Mouse (Mus musculus) activated CD4-positive, CD25-positive, alpha-beta regulatory T cell, adult 4 months (primary cell): Measurements from ENCODE around the gene Kat2b. TPM values are rescaled to one million over a fixed set of nuclear protein-coding genes. Genes with fewer than 3 reads are reported as not detected.
"Not testable (repeated sequence)": the region's sequence is repeated elsewhere in the genome, so short reads cannot be mapped to it uniquely, and the experiment has no call there.

Experiments used
- ATAC-seq: one replicate; pipeline ENCODE4 v1.8.0; 2017
- polyA plus RNA-seq, 2 experiments: library from polyadenylated mRNA; unstranded; fragments of 100-300 nt; shearing (Covaris generic); gene quantifications; one replicate each; pipeline ENCODE4 v1.2.1; 2017

The Kat2b gene
- polyA plus RNA-seq, 2 experiments from 2014 or later = 12.1 to 22.0 TPM

DNA sequence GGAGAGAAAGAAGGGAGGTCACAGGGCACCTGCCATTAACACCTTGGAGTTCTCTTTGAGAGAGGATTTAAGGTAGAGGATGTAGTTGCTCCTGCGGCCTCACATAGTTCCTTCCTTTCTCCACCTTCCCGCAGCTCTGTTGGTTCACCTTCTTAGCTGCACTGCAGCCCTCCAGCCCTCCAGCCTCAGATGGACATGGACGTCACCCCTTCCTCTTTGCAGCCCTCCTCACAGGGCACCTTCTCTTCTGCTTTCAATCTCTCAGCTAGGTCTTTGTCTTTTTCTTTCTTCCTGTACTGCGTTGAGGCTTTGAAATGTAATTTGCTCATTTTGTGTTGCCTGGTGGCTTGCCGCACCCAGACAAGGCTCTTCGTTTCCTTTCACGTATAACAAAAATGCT is 36.6 kb downstream of the Kat2b start:
- ATAC-seq = not testable (repeated sequence)

DNA sequence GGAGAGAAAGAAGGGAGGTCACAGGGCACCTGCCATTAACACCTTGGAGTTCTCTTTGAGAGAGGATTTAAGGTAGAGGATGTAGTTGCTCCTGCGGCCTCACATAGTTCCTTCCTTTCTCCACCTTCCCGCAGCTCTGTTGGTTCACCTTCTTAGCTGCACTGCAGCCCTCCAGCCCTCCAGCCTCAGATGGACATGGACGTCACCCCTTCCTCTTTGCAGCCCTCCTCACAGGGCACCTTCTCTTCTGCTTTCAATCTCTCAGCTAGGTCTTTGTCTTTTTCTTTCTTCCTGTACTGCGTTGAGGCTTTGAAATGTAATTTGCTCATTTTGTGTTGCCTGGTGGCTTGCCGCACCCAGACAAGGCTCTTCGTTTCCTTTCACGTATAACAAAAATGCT is 39.4 kb downstream of the Kat2b start:
- not testable (repeated sequence) for ATAC-seq

DNA sequence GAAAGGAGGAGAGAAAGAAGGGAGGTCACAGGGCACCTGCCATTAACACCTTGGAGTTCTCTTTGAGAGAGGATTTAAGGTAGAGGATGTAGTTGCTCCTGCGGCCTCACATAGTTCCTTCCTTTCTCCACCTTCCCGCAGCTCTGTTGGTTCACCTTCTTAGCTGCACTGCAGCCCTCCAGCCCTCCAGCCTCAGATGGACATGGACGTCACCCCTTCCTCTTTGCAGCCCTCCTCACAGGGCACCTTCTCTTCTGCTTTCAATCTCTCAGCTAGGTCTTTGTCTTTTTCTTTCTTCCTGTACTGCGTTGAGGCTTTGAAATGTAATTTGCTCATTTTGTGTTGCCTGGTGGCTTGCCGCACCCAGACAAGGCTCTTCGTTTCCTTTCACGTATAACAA is 42.3 kb downstream of the Kat2b start:
- not testable (repeated sequence) for ATAC-seq

GRCm38 (mm10) chr17:53617295-53617957 is 50.8 kb downstream of the Kat2b start:
- no peak for ATAC-seq

- no peak for ATAC-seq
Observed at GRCm38 (mm10) chr17:53618369-53618768, 51.7 kb downstream of the Kat2b start.

GRCm38 (mm10) chr17:53619391-53619790 is 52.7 kb downstream of the Kat2b start:
- no peak for ATAC-seq

GRCm38 (mm10) chr17:53620611-53621010 is 54.0 kb downstream of the Kat2b start:
- ATAC-seq = no peak

DNA sequence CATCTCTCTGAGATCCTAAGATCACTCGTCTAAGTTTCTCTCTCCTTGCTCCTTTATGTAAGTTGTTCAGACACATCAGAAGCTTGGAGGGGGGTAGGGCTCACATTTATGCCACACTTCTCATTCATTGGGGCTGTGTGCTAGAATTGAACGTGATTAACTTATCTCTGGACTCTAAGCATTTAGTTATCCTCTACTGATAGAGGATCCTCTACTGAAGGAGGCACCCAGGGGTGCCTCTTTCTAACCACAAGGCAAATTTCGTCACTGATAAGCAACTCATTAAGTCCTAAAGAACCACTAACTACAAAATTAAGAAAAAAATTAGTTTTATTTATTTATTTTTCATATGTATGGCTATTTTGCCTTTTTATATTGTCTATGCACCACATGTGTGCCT is 55.5 kb downstream of the Kat2b start:
- ATAC-seq = no peak

- ATAC-seq = no peak
Observed at GRCm38 (mm10) chr17:53623762-53624161, 57.1 kb downstream of the Kat2b start.

GRCm38 (mm10) chr17:53626160-53626559 is 59.5 kb downstream of the Kat2b start:
- ATAC-seq = no peak

DNA sequence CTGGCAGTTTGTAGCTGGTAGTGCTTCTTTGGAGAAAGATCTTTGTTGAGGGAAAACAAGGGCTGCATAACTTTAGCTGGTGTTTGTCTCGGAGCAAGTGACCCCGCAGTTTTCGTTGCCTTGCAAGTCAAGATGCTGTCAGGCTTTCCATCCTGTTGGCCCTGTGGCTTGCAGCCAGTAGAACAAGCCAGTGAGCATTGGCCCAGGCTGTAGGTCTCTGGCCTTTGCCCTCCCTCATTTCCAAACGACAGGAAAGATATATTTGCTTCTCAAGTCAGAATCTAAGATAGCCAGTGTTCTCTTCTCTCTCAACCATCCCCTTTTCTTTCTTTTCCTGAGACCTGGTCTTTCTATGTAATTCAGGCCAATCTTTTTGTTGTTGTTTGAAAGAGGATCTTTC is 60.8 kb downstream of the Kat2b start:
- no peak for ATAC-seq

DNA sequence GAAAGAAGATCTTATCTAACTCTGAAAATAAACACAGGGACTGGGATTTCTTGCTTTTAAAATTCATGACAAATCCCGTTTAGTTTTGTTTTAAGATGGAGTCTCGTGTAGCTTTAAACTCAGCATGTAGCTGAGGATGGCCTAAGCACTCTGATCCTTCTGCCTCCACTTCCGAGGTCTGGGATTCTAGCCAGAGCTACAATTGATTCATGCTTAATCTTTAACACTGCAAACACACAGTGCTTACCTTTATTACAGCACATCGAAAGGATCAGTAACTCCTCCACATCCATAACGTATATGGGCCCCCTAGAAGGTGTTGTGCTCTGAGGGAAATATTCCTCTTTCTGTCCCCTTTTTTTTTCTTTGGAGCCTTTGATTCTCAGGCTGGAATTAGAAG is 61.5 kb downstream of the Kat2b start:
- no peak for ATAC-seq

GRCm38 (mm10) chr17:53631344-53631743 is 64.7 kb downstream of the Kat2b start:
- ATAC-seq = peak; percentile 74

GRCm38 (mm10) chr17:53643360-53643759 is 76.7 kb downstream of the Kat2b start:
- no peak for ATAC-seq

DNA sequence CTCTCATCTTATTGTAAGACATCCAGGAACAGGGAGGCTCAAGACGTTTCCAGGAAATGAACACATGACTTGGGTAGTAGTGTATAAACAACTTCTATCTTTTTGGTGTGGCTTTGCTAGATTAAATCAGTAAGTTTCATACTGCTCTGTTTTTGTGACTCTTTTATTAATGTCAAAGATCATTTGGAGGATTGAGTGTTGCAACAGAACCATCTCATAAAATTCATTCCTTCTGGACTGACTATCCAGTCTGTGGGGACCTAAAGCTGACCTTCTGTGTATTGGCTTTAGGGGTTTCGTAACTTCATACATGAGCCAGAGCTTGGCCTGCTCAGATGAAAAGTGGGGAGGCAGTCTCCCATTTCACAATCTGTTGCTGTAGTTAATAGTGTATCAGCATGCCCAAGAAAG is 83.6 kb downstream of the Kat2b start:
- peak; percentile 88 for ATAC-seq

DNA sequence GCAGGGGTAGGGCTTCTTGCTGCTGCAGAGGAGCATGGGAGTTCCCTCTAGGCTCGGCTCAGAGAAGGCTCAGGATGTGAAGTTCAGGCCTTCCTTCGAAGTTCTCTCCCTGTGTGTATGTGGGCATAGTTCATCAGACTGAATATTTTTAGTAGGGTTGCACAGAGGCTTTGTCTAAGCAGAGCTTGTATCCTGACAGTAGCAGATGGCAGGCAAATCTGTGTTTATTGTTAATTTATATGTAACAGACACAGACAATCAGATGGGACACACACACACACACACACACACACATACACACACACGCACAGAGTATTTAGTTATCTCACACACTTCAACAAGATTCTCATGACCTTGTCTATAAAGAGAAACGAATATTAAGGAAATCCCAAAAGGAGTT is 87.9 kb downstream of the Kat2b start:
- ATAC-seq = no peak

DNA sequence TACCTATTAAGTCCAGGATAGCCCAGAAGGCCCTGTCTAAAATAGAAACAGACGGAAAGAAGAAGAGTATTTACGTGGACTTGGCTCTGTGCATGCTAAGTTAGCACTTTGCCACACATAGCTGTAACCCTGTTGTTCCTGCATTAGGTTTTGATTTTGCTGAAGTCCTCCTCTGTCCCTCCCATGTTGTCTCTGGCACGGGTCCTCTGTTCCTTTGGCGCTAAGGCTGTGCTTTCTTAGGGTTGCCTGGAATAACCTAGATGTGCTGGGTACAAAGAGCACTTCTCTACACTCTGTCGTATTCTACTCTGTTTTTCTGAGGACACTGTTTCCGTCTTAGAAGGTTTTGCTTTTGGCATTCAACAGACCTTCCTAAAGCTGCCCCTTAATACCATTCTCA is 88.4 kb downstream of the Kat2b start:
- ATAC-seq = no peak

DNA sequence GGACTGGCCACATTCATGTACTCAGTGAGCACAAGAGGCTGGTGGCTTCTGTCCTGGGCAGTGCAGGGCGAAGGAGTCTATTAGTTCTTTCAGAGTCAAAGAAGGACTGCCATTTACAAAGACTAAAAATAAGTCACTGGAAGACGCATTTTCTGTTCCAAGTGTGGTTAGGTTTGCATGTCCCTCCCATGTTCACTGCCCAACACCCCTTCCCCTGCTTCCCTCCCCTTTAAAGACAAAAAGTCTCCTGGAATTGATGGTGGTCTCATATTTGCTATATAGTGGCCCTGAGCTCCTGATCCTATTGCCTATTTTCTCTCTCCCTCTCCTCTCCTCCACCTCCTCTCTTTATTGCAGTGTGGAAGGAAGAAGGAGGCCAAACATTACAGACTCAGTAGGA is 89.3 kb downstream of the Kat2b start:
- ATAC-seq = no peak

DNA sequence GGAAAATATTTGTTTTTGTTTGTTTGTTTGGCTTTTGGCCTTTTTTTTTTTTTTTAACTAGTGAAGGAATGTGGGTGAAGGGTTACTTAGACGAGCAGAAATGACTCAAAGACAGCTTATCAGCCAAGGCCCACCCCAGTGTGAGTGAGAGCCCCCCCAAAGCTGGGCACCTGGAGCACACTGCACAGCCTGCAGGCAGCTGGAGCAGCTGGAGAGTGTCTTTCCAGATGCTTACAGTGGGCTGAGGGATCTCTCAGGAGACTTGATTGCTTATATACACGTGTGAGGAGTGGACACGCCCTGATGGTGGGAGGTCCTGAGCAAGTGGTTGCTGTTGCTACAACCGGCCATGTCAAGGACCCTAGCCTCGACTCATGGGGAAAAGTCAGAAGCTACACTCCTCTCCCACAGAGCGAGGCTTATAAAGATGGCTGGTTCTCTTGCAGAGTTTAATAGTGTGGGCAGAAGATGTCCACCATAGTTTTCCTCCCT is 89.8 kb downstream of the Kat2b start:
- ATAC-seq = no peak

DNA sequence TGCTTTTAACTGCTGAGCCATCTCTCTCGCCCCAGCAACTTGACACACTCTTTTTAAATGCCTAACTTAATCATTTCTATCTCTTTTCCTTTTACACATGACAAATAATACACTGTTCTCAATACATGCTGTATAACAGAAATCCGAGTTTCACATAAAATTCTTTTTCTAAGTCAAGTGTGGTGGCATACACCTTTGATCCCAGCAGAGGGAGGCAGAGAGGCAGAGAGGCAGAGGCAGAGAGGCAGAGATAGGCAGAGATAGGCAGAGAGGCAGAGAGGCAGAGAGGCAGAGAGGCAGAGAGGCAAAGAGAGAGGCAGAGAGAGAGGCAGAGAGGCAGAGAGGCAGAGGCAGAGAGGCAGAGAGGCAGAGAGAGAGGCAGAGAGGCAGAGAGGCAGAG is 90.7 kb downstream of the Kat2b start:
- ATAC-seq = peak; percentile 57

DNA sequence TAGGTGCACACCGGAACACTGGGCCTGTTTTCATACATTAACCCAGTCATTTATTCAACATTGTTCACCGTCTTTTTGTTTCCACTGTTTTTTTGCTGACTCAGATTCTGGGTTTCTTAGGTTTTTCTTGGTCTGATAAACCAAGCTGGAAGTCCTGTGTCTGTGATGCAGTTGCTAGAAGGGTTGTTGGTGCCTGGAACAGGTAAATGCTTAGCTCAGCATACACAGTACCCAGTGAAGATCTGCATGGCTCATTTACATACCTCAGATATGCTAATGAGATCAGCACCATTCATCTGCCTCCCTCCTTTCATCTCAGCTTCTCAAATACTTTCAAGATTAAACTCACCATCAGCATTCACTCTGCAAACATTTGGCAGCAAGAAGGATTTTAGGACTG is 92.0 kb downstream of the Kat2b start:
- ATAC-seq = peak; percentile 83

- no peak for ATAC-seq
Observed at GRCm38 (mm10) chr17:53659230-53659629, 92.6 kb downstream of the Kat2b start.

DNA sequence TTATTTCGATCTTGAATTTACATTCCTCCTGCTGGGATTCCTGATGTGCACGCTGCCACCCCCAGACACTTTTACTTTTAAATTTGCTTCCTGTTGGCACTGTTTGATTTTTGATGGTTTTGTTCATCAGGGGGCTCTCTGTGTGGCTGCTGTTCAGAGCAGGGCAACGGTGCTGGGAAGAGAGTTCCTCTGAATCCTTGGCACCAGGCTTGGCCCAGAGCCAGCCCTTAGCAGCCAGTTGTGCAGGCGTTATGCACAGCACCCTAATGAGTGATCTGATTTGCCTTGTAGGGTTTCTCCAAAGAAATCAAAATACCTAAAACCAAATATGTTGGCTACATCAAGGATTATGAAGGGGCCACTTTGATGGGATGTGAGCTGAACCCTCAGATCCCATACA is 93.1 kb downstream of the Kat2b start:
- ATAC-seq = no peak

- ATAC-seq = no peak
Observed at GRCm38 (mm10) chr17:53661056-53661840, 94.6 kb downstream of the Kat2b start.
